Mouse (Mus musculus) kidney, postnatal 10 days (tissue): ENCODE measurements around the gene Clec9a.
A peak's percentile ranks its signal among the peaks of the same experiment; 100 is the strongest.

Source experiments
- DNase-seq: peaks from one replicate; pipeline ENCODE4 v3.0.0; 2021; ENCODE audit warnings: mixed read lengths

Clec9a gene

GRCm38 (mm10) chr6:129408562-129408961 lies at the start of gene Clec9a:
Clec9a (plus strand) TSS chr6:129408862.
- DNase-seq, result no peak

GRCm38 (mm10) chr6:129359515-129359914 lies 49.1 kb upstream of the Clec9a start:
- DNase-seq, result no peak

- DNase-seq, result no peak
Observed at GRCm38 (mm10) chr6:129363942-129364341, 44.7 kb upstream of the Clec9a start.

- DNase-seq, result peak; percentile 32
Observed at GRCm38 (mm10) chr6:129365959-129366359, 42.7 kb upstream of the Clec9a start.

- DNase-seq, result no peak
Observed at GRCm38 (mm10) chr6:129369374-129370132, 39.1 kb upstream of the Clec9a start.

- DNase-seq, result no peak
Observed at GRCm38 (mm10) chr6:129374937-129375471, 33.7 kb upstream of the Clec9a start.

- no peak for DNase-seq
Observed at GRCm38 (mm10) chr6:129380454-129380853, 28.2 kb upstream of the Clec9a start.

- DNase-seq, result no peak
Observed at GRCm38 (mm10) chr6:129381736-129382135, 26.9 kb upstream of the Clec9a start.

GRCm38 (mm10) chr6:129383466-129383865 lies 25.2 kb upstream of the Clec9a start:
- peak; percentile 46 for DNase-seq

- no peak for DNase-seq
Observed at GRCm38 (mm10) chr6:129385000-129385399, 23.7 kb upstream of the Clec9a start.

- DNase-seq, result no peak
Observed at GRCm38 (mm10) chr6:129385774-129386173, 22.9 kb upstream of the Clec9a start, which contains the start of gene Clec12b. Clec12b (minus strand) TSS chr6:129385874.

GRCm38 (mm10) chr6:129393087-129393720 lies 15.5 kb upstream of the Clec9a start:
- no peak for DNase-seq

GRCm38 (mm10) chr6:129393732-129394131 lies 14.9 kb upstream of the Clec9a start:
- DNase-seq, result no peak

- no peak for DNase-seq
Observed at GRCm38 (mm10) chr6:129396997-129397396, 11.7 kb upstream of the Clec9a start, which contains the start of gene Clec1b. Clec1b (plus strand) TSS chr6:129397297.

- DNase-seq, result peak; percentile 72
Observed at GRCm38 (mm10) chr6:129399945-129400344, 8.7 kb upstream of the Clec9a start.

- DNase-seq, result no peak
Observed at GRCm38 (mm10) chr6:129402404-129402803, 6.3 kb upstream of the Clec9a start.

- DNase-seq, result no peak
Observed at GRCm38 (mm10) chr6:129403391-129403790, 5.3 kb upstream of the Clec9a start.

- no peak for DNase-seq
Observed at GRCm38 (mm10) chr6:129405999-129406398, 2.7 kb upstream of the Clec9a start.

- DNase-seq, result peak; percentile 13
Observed at GRCm38 (mm10) chr6:129407324-129407723, 1.3 kb upstream of the Clec9a start.

GRCm38 (mm10) chr6:129414177-129414576 lies 5.5 kb downstream of the Clec9a start:
- no peak for DNase-seq

- DNase-seq, result no peak
Observed at GRCm38 (mm10) chr6:129422311-129422710, 13.6 kb downstream of the Clec9a start.

- DNase-seq, result peak; percentile 70
Observed at GRCm38 (mm10) chr6:129423040-129423733, 14.5 kb downstream of the Clec9a start.

GRCm38 (mm10) chr6:129423734-129424072 lies 15.0 kb downstream of the Clec9a start:
- DNase-seq, result peak; percentile 81
